Mouse (Mus musculus) lung, postnatal 0 days (tissue): Measurements from ENCODE around the gene Kcnk18. TPM values are rescaled to one million over a fixed set of nuclear protein-coding genes. Genes with fewer than 3 reads are reported as not detected.

Experiments used
- ATAC-seq: fragments of 200-750 bp; cut with Nextera tagmentation; 2 replicates; pipeline ENCODE4 v1.8.0; 2017; ENCODE audit warnings: moderate library complexity
- DNase-seq: peaks from one replicate; pipeline ENCODE4 v3.0.0-alpha.2; 2016; ENCODE audit warnings: low spot score
- H3K27ac ChIP-seq: fragments of 300-500 bp; sonication (generic); 2 replicates; pipeline ENCODE4 v1.5.1; 2014; ENCODE audit warnings: antibody characterized with exemption, mild to moderate bottlenecking, low read length, mixed read lengths
- H3K27me3 ChIP-seq: fragments of 300-500 bp; sonication (generic); replicated peaks from 2 replicates; pipeline ENCODE4 v1.6.1; 2014; ENCODE audit warnings: low read length, mixed read lengths; ENCODE audit not compliant: insufficient read depth
- H3K36me3 ChIP-seq: fragments of 300-500 bp; sonication (generic); 2 replicates; pipeline ENCODE4 v1.6.1; 2014; ENCODE audit warnings: low read length, mixed read lengths; ENCODE audit not compliant: insufficient read depth
- H3K4me1 ChIP-seq: fragments of 300-500 bp; sonication (generic); 2 replicates; pipeline ENCODE4 v1.6.1; 2014; ENCODE audit warnings: antibody characterized with exemption, low read depth, low read length, mixed read lengths; ENCODE audit not compliant: insufficient read depth
- H3K4me2 ChIP-seq: fragments of 300-500 bp; sonication (generic); replicated peaks from 2 replicates; pipeline ENCODE4 v1.6.1; 2014; ENCODE audit warnings: low read depth, mild to moderate bottlenecking, low read length, moderate library complexity, mixed read lengths
- H3K4me3 ChIP-seq: fragments of 300-500 bp; sonication (generic); 2 replicates; pipeline ENCODE4 v1.5.1; 2014; ENCODE audit warnings: low read depth, low read length
- H3K9ac ChIP-seq: fragments of 300-500 bp; sonication (generic); replicated peaks from 2 replicates; pipeline ENCODE4 v1.6.1; 2014; ENCODE audit warnings: low read depth, mild to moderate bottlenecking
- H3K9me3 ChIP-seq: fragments of 300-500 bp; sonication (generic); 2 replicates; pipeline ENCODE4 v1.6.1; 2016; ENCODE audit warnings: low read length, mixed read lengths
- CTCF ChIP-seq: IDR thresholded peaks from 2 replicates; pipeline ENCODE4 v1.5.1; 2016; ENCODE audit warnings: antibody characterized with exemption, mild to moderate bottlenecking
- EP300 ChIP-seq: IDR thresholded peaks from 2 replicates; pipeline ENCODE4 v1.6.1; 2016; ENCODE audit warnings: antibody characterized with exemption, mild to moderate bottlenecking, control low read depth
- whole genome bisulfite sequencing: fragments of 180-500 bp; shearing (Covaris S2); extraction: QIAGEN DNeasy Blood & Tissue Kit; methylation state at CpG from one replicate; pipeline ENCODE4 v1.1.7; 2014; 5-methylcytosine and 5-hydroxymethylcytosine counted together
- polyA plus RNA-seq: library from polyadenylated mRNA; unstranded; fragments of >200 nt; fragmentation: Nextera tagmentation; extraction: Ambion mirVana; gene quantifications from 2 replicates; pipeline ENCODE4 v1.2.1, GENCODE M21; 2015

Gene Kcnk18
- polyA plus RNA-seq, 1 experiment from 2014 or later, result not detected

- DNase-seq (no peak), ATAC-seq (no peak)
- no peak overlapping the region for H3K4me2 ChIP-seq
- 68% methylated on average over 6 of the region's 6 CpGs for WGBS
- H3K4me1 ChIP-seq, result no peaks in the 10 kb centered on the region
- H3K9ac ChIP-seq, result no peak overlapping the region
- peaks cover 4% of the 10 kb centered on the region; the same call in 1 of the 2 replicates for H3K27me3 ChIP-seq
- H3K9me3 ChIP-seq, result no peaks in the 10 kb centered on the region
- TF ChIP-seq CTCF (no peak), EP300 (no peak)
- H3K4me3 ChIP-seq, result no peak overlapping the region
- no peak overlapping the region for H3K27ac ChIP-seq
- H3K36me3 ChIP-seq, result no peaks in the 10 kb centered on the region
Measured at GRCm38 (mm10) chr19:59265907-59266306, 46.9 kb downstream of the Kcnk18 start.

DNA sequence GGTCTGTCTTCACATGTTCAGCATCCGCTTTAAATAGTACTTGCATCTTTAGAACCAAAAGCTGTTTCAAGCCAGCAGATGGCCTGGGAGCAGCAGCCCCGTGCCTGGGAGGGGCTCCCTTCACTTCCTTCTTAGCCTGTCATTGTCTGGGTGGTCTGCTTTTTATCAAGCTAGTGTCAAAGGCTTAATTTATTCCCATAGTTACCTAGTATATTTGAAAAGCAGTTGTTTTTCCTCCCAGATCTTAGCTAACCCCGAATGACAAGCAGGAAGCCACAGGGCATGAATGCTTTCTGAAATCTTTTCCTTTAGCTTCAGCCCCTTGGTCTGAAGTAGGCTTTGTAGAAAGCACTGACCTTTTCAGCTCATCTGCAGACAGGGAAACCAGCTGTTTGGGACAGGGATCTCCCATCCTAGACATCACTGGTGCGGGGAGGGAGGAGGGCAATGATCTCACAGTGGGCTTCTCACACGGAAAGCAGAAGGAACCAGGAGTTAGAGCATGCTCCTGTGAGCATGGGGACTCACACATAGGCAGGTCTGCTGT is 48.5 kb downstream of the Kcnk18 start:
- Histone ChIP-seq H3K36me3 (no peaks in the 10 kb centered on the region), H3K9ac (no peak overlapping the region), H3K27me3 (no peaks in the 10 kb centered on the region; the same call in 1 of the 2 replicates), H3K9me3 (no peaks in the 10 kb centered on the region), H3K4me2 (no peak overlapping the region), H3K4me1 (no peaks in the 10 kb centered on the region), H3K27ac (no peak overlapping the region), H3K4me3 (no peak overlapping the region)
- DNase-seq, result no peak
- ATAC-seq, result no peak
- TF ChIP-seq EP300, result no peak
- no peak for TF ChIP-seq CTCF
- 29% methylated on average over 5 of the region's 5 CpGs for WGBS

- Histone ChIP-seq H3K27ac (no peak overlapping the region), H3K9me3 (no peaks in the 10 kb centered on the region), H3K4me1 (no peaks in the 10 kb centered on the region), H3K27me3 (no peaks in the 10 kb centered on the region), H3K4me2 (no peak overlapping the region), H3K9ac (no peak overlapping the region), H3K4me3 (no peak overlapping the region), H3K36me3 (no peaks in the 10 kb centered on the region)
- TF ChIP-seq EP300 (no peak), CTCF (no peak)
- 84% methylated on average over 7 of the region's 7 CpGs for WGBS
- DNase-seq (no peak), ATAC-seq (no peak)
Measured at GRCm38 (mm10) chr19:59273190-59273589, 54.2 kb downstream of the Kcnk18 start.

- DNase-seq, result no peak
- Histone ChIP-seq H3K4me1 (no peaks in the 10 kb centered on the region), H3K27ac (no peak overlapping the region), H3K9me3 (no peaks in the 10 kb centered on the region; the same call in 1 of the 2 replicates), H3K9ac (no peak overlapping the region), H3K4me3 (no peak overlapping the region), H3K36me3 (no peaks in the 10 kb centered on the region), H3K4me2 (no peak overlapping the region), H3K27me3 (no peaks in the 10 kb centered on the region)
- 73% methylated on average over 7 of the region's 7 CpGs for WGBS
- TF ChIP-seq CTCF (no peak), EP300 (no peak)
- ATAC-seq, result no peak
Measured at GRCm38 (mm10) chr19:59276354-59276753, 57.3 kb downstream of the Kcnk18 start.

GRCm38 (mm10) chr19:59280841-59281240 is 61.8 kb downstream of the Kcnk18 start:
- no peaks in the 10 kb centered on the region for H3K4me1 ChIP-seq
- no peak for ATAC-seq
- no peaks in the 10 kb centered on the region; the same call in 1 of the 2 replicates for H3K9me3 ChIP-seq
- H3K27ac ChIP-seq, result no peak overlapping the region
- H3K4me3 ChIP-seq, result no peak overlapping the region
- no peak for DNase-seq
- H3K27me3 ChIP-seq, result no peaks in the 10 kb centered on the region
- no peak overlapping the region for H3K4me2 ChIP-seq
- H3K36me3 ChIP-seq, result no peaks in the 10 kb centered on the region
- no peak overlapping the region for H3K9ac ChIP-seq
- TF ChIP-seq CTCF (no peak), EP300 (no peak)

GRCm38 (mm10) chr19:59282001-59282400 is 63.0 kb downstream of the Kcnk18 start:
- no peak for TF ChIP-seq EP300
- TF ChIP-seq CTCF, result no peak
- no peak for ATAC-seq
- H3K36me3 ChIP-seq, result no peaks in the 10 kb centered on the region
- H3K4me1 ChIP-seq, result no peaks in the 10 kb centered on the region
- no peak for DNase-seq
- no peak overlapping the region for H3K27ac ChIP-seq
- no peaks in the 10 kb centered on the region for H3K27me3 ChIP-seq
- no peak overlapping the region for H3K4me2 ChIP-seq
- H3K9ac ChIP-seq, result no peak overlapping the region
- 74% methylated on average over 3 of the region's 3 CpGs for WGBS
- no peaks in the 10 kb centered on the region; the same call in 1 of the 2 replicates for H3K9me3 ChIP-seq
- H3K4me3 ChIP-seq, result no peak overlapping the region

Other genes with a start within 250 kb of the Kcnk18 start
- 8.8 and 9.0 TPM in 2 replicates for gene Shtn1, start 143.1 kb upstream of the Kcnk18 start, polyA plus RNA-seq
- not detected in 2 replicates for gene Vax1, start 49.2 kb upstream of the Kcnk18 start, polyA plus RNA-seq
- gene Slc18a2, start 41.7 kb downstream of the Kcnk18 start, polyA plus RNA-seq, result 2.7 and 3.3 TPM in 2 replicates
- 24.0 and 25.3 TPM in 2 replicates for gene Rps12-ps3, start 103.1 kb downstream of the Kcnk18 start, polyA plus RNA-seq
- 6.3 and 6.8 TPM in 2 replicates for gene Pdzd8, start 126.6 kb downstream of the Kcnk18 start, polyA plus RNA-seq
- gene Emx2, start 239.2 kb downstream of the Kcnk18 start, polyA plus RNA-seq, result not detected in 2 replicates